Mouse (Mus musculus) CH12.LX (cell line): ENCODE data around the gene Vmn1r200.

ENCODE experiments used
- CHD1 ChIP-seq: IDR thresholded peaks from 2 replicates; pipeline ENCODE4 v1.6.1; 2012; ENCODE audit warnings: low read depth, low read length, improper control_type of control experiment, inconsistent platforms
- CTCF ChIP-seq, 2 experiments: IDR thresholded peaks in 1 of 2; conservative IDR thresholded peaks in 1 of 2; 2 replicates each; pipeline ENCODE4 v1.5.1; 2011 to 2012; ENCODE audit warnings: low read depth in 2 of 2, low read length in 2 of 2, improper control_type of control experiment in 1 of 2, inconsistent platforms in 1 of 2, mild to moderate bottlenecking in 1 of 2, moderate library complexity in 1 of 2
- ETS1 ChIP-seq: conservative IDR thresholded peaks from 2 replicates; pipeline ENCODE4 v1.6.1; 2012; ENCODE audit warnings: low read depth, mild to moderate bottlenecking, inconsistent platforms, low read length, improper control_type of control experiment, moderate library complexity
- GABPA ChIP-seq: IDR thresholded peaks from 2 replicates; pipeline ENCODE4 v1.6.1; 2012; ENCODE audit warnings: low read depth, low read length, improper control_type of control experiment, inconsistent platforms; ENCODE audit not compliant: insufficient replicate concordance
- KAT2A ChIP-seq: IDR thresholded peaks from 2 replicates; pipeline ENCODE4 v1.6.1; 2012; ENCODE audit warnings: low read length, improper control_type of control experiment, inconsistent platforms; ENCODE audit not compliant: insufficient replicate concordance
- MAZ ChIP-seq: IDR thresholded peaks from 2 replicates; pipeline ENCODE4 v1.6.1; 2012; ENCODE audit warnings: low read depth, mild to moderate bottlenecking, inconsistent platforms, low read length, improper control_type of control experiment, moderate library complexity
- NRF1 ChIP-seq: IDR thresholded peaks from 2 replicates; pipeline ENCODE4 v1.6.1; 2014; ENCODE audit warnings: low read depth, mild to moderate bottlenecking, inconsistent platforms, low read length, improper control_type of control experiment, moderate library complexity
- POLR2A ChIP-seq: IDR thresholded peaks from 2 replicates; pipeline ENCODE4 v1.6.1; 2011; ENCODE audit warnings: low read depth, mild to moderate bottlenecking, improper control_type of control experiment, low read length
- POLR2AphosphoS2 ChIP-seq: IDR thresholded peaks from 2 replicates; pipeline ENCODE4 v1.6.1; 2011; ENCODE audit warnings: low read depth, low read length, improper control_type of control experiment
- RAD21 ChIP-seq: IDR thresholded peaks from 2 replicates; pipeline ENCODE4 v1.6.1; 2011; ENCODE audit warnings: low read depth, mild to moderate bottlenecking, low read length, improper control_type of control experiment, moderate library complexity
- UBTF ChIP-seq: IDR thresholded peaks from 2 replicates; pipeline ENCODE4 v1.6.1; 2012; ENCODE audit warnings: low read depth, mild to moderate bottlenecking, inconsistent platforms, low read length, improper control_type of control experiment, moderate library complexity
- USF1 ChIP-seq: IDR thresholded peaks from 2 replicates; pipeline ENCODE4 v1.6.1; 2014; ENCODE audit warnings: low read depth, mild to moderate bottlenecking, inconsistent platforms, low read length, improper control_type of control experiment

DNA sequence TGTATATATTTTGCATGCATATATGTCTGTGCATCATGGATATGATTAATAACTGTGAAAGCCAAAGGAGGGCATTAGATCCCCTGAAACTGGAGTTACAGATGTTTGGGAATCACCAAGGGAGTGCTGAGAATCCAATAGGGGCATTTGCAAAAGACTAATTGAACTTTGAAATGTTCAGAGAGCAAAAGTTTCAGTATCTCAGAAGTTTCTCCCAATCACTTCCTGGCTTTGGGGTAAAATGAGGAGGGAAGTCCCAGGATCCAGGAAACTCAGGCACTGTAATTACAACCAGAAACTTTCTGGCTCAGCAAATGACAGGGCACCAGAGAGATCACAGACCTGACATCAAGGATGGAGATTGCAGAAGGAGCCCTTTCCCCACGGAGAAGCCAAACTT lies 40.1 kb upstream of the Vmn1r200 start, which contains the start of gene Vmn1r198:
- no peak for TF ChIP-seq CTCF (conservative IDR thresholded peaks at IDR 0.05 in 1 of 2, IDR thresholded peaks at IDR 0.05 in 1 of 2; ENCODE audit: low read depth in 2 of 2, low read length in 2 of 2)
- no peak for TF ChIP-seq NRF1
- no peak for TF ChIP-seq USF1
- TF ChIP-seq UBTF: no peak
- TF ChIP-seq POLR2A: no peak
- no peak for TF ChIP-seq POLR2AphosphoS2
- TF ChIP-seq MAZ: no peak
- no peak for TF ChIP-seq ETS1
- no peak for TF ChIP-seq KAT2A
- TF ChIP-seq RAD21: no peak
- no peak for TF ChIP-seq CHD1
- no peak for TF ChIP-seq GABPA
